Comparison of ENCODE assay signal across 9 mouse cellular contexts in genomic region chr16:8566115-8566711, GRCm38 (mm10). TPM values are rescaled to one million over a fixed set of nuclear protein-coding genes. Genes with fewer than 3 reads are reported as not detected.
DNase-seq lines count a peak whose midpoint lies in the region; ATAC-seq and TF ChIP-seq lines count a peak whose summit lies in the region.
"Had no signal": no experiment of that assay in that cellular context is flagged by ENCODE, and none has a peak within 500 bp of the region (broad histone marks: within the 10 kb centered on the region; RNA-seq: fewer than 3 reads in every experiment).

No protein-coding gene starts in this region.

- DNase-seq in lung, postnatal 36 days, result peak; percentile 14
- DNase-seq in lung, postnatal 0 days (ENCODE audit: low spot score), result no peak
- peak; percentile 31 for DNase-seq in stomach, postnatal 0 days (ENCODE audit: low spot score)
- no peak for DNase-seq in heart, adult 9 months (ENCODE audit: low spot score in 2 of 2)
- DNase-seq in spleen, postnatal 4 days (ENCODE audit: low spot score in 2 of 2), result no peak

- 32% methylated on average over 3 of the region's 3 CpGs for WGBS in lung, postnatal 0 days
- WGBS in forebrain, embryonic 13.5 days, result 5% methylated on average over 3 of the region's 3 CpGs
- 43% methylated on average over 3 of the region's 3 CpGs for whole genome bisulfite sequencing in liver, embryonic 15.5 days (ENCODE audit: insufficient replicate concordance)
- WGBS in stomach, postnatal 0 days, result 21% methylated on average over 3 of the region's 3 CpGs

- ATAC-seq in lung, postnatal 0 days, result no peak
- peak; percentile 80 for ATAC-seq in forebrain, embryonic 13.5 days
- peak; percentile 65 for ATAC-seq in liver, embryonic 15.5 days (ENCODE audit: insufficient read depth)
- peak; percentile 86 for ATAC-seq in stomach, postnatal 0 days (ENCODE audit: low FRiP score, low TSS enrichment)
- ATAC-seq in CD4-positive, CD25-positive, alpha-beta regulatory T cell, adult 4 months, result no peak

- no peak overlapping the region for H3K9ac ChIP-seq in lung, postnatal 0 days (replicated peaks; ENCODE audit: low read depth)
- H3K9ac ChIP-seq in forebrain, embryonic 13.5 days, result no peak overlapping the region
- H3K9ac ChIP-seq in liver, embryonic 15.5 days, result no peak overlapping the region
- H3K9ac ChIP-seq in stomach, postnatal 0 days (ENCODE audit: low read length), result no peak overlapping the region

- no peak overlapping the region for H3K4me2 ChIP-seq in lung, postnatal 0 days (replicated peaks; ENCODE audit: low read depth, low read length)
- H3K4me2 ChIP-seq in forebrain, embryonic 13.5 days, result no peak overlapping the region
- peak overlapping the region; percentile 10; the same call in 1 of the 2 replicates for H3K4me2 ChIP-seq in liver, embryonic 15.5 days
- H3K4me2 ChIP-seq in stomach, postnatal 0 days (replicated peaks; ENCODE audit: low read depth), result no peak overlapping the region

- no peak for TF ChIP-seq CTCF in lung, postnatal 0 days (IDR thresholded peaks at IDR 0.05)
- TF ChIP-seq CTCF in stomach, postnatal 0 days (IDR thresholded peaks at IDR 0.05; ENCODE audit: low read depth), result no peak

- no peak for TF ChIP-seq EP300 in lung, postnatal 0 days (IDR thresholded peaks at IDR 0.05)
- no peak for TF ChIP-seq EP300 in stomach, postnatal 0 days (optimal IDR thresholded peaks at IDR 0.05)

- no peaks in the 10 kb centered on the region for H3K9me3 ChIP-seq in lung, postnatal 0 days (ENCODE audit: low read length)
- H3K9me3 ChIP-seq in forebrain, embryonic 13.5 days (replicated peaks), result no peaks in the 10 kb centered on the region
- H3K9me3 ChIP-seq in liver, embryonic 15.5 days (replicated peaks), result no peaks in the 10 kb centered on the region
- no peaks in the 10 kb centered on the region for H3K9me3 ChIP-seq in stomach, postnatal 0 days (ENCODE audit: control insufficient read depth, low read length)

- no peaks in the 10 kb centered on the region for H3K4me1 ChIP-seq in lung, postnatal 0 days (ENCODE audit: insufficient read depth, low read depth, low read length)
- H3K4me1 ChIP-seq in forebrain, embryonic 13.5 days, result peaks cover 23% of the 10 kb centered on the region
- H3K4me1 ChIP-seq in liver, embryonic 15.5 days (replicated peaks), result peaks cover 30% of the 10 kb centered on the region
- H3K4me1 ChIP-seq in stomach, postnatal 0 days (replicated peaks; ENCODE audit: control insufficient read depth, insufficient read depth), result no peaks in the 10 kb centered on the region

- H3K4me3 ChIP-seq in lung, postnatal 0 days (ENCODE audit: low read depth, low read length), result no peak overlapping the region
- no peak overlapping the region for H3K4me3 ChIP-seq in forebrain, embryonic 13.5 days
- no peak overlapping the region for H3K4me3 ChIP-seq in liver, embryonic 15.5 days (replicated peaks)
- no peak overlapping the region for H3K4me3 ChIP-seq in stomach, postnatal 0 days (ENCODE audit: low read depth, low read length)

- H3K27me3 ChIP-seq in lung, postnatal 0 days (replicated peaks; ENCODE audit: insufficient read depth, low read length), result no peaks in the 10 kb centered on the region
- H3K27me3 ChIP-seq in forebrain, embryonic 13.5 days, result no peaks in the 10 kb centered on the region
- no peaks in the 10 kb centered on the region for H3K27me3 ChIP-seq in liver, embryonic 15.5 days
- no peaks in the 10 kb centered on the region for H3K27me3 ChIP-seq in stomach, postnatal 0 days (ENCODE audit: control insufficient read depth, insufficient read depth, low read length)

- no peaks in the 10 kb centered on the region for H3K36me3 ChIP-seq in lung, postnatal 0 days (ENCODE audit: insufficient read depth, low read length)
- H3K36me3 ChIP-seq in forebrain, embryonic 13.5 days (ENCODE audit: poor library complexity, severe bottlenecking), result no peaks in the 10 kb centered on the region
- no peaks in the 10 kb centered on the region for H3K36me3 ChIP-seq in liver, embryonic 15.5 days (replicated peaks)
- no peaks in the 10 kb centered on the region for H3K36me3 ChIP-seq in stomach, postnatal 0 days (ENCODE audit: control insufficient read depth, insufficient read depth, low read length)

- H3K27ac ChIP-seq in lung, postnatal 0 days (ENCODE audit: low read length), result no peak overlapping the region
- H3K27ac ChIP-seq in forebrain, embryonic 13.5 days, result peak overlapping the region; percentile 71
- H3K27ac ChIP-seq in liver, embryonic 15.5 days (replicated peaks), result 0 out of 2 replicates have a peak overlapping the region, but pooled peaks have one; percentile 14
- no peak overlapping the region for H3K27ac ChIP-seq in stomach, postnatal 0 days (replicated peaks)
- H3K27ac ChIP-seq: kidney, postnatal 0 days had no signal

RNA-seq across cellular contexts. Expression of gene Abat, which starts 53.0 kb away (rescaled TPM):
- 4.2 and 5.2 TPM in 2 replicates for polyA plus RNA-seq in lung, postnatal 0 days (2015; fragmentation: Nextera tagmentation; extraction: Ambion mirVana)
- 42.7 and 47.7 TPM in 2 replicates for polyA plus RNA-seq in forebrain, embryonic 13.5 days (2015; fragmentation: Nextera tagmentation; extraction: Ambion mirVana)
- 30.2 and 34.8 TPM in 2 replicates for polyA plus RNA-seq in liver, embryonic 15.5 days (2015; fragmentation: Nextera tagmentation; extraction: Ambion mirVana)
- 4.1 and 4.2 TPM in 2 replicates for polyA plus RNA-seq in stomach, postnatal 0 days (2015; fragmentation: Nextera tagmentation; extraction: Ambion mirVana)
- 1 to 10 TPM in 1 of 2 experiments, under 1 TPM in 1; 0.74 to 1.8 TPM for polyA plus RNA-seq in CD4-positive, CD25-positive, alpha-beta regulatory T cell, adult 4 months (2017; shearing (Covaris generic))

Comparison
In these comparisons a context has a peak if more than half of its experiments do, and no peak if none do; other contexts are left out.
1. DNase-seq: peak in lung, postnatal 36 days (single experiment) and stomach, postnatal 0 days (single experiment); none in lung, postnatal 0 days (single experiment), heart, adult 9 months (0 of 2) and spleen, postnatal 4 days (0 of 2).
2. ATAC-seq: peak in forebrain, embryonic 13.5 days (single experiment), liver, embryonic 15.5 days (single experiment) and stomach, postnatal 0 days (single experiment); none in lung, postnatal 0 days (single experiment) and CD4-positive, CD25-positive, alpha-beta regulatory T cell, adult 4 months (single experiment).
3. H3K27ac ChIP-seq: peak in forebrain, embryonic 13.5 days (single experiment) and liver, embryonic 15.5 days (single experiment); none in lung, postnatal 0 days (single experiment) and stomach, postnatal 0 days (single experiment).